Mouse (Mus musculus) heart, embryonic 16.5 days (tissue): ENCODE data around the gene Mpst. TPM values are rescaled to one million over a fixed set of nuclear protein-coding genes. Genes with fewer than 3 reads are reported as not detected.
A peak's percentile ranks its signal among the peaks of the same experiment; 100 is the strongest.

ENCODE experiments used
- ATAC-seq: fragments of 200-750 bp; cut with Nextera tagmentation; replicated peaks from 2 replicates; pipeline ENCODE4 v1.8.0; 2017; ENCODE audit warnings: moderate number of reproducible peaks; ENCODE audit not compliant: insufficient read depth, low FRiP score; ENCODE audit errors: extremely low read depth
- H3K27ac ChIP-seq: fragments of 300-500 bp; sonication (generic); 2 replicates; pipeline ENCODE4 v1.5.1; 2014; ENCODE audit warnings: mild to moderate bottlenecking, low read length, control low read depth, moderate library complexity
- H3K27me3 ChIP-seq: fragments of 300-500 bp; sonication (generic); 2 replicates; pipeline ENCODE4 v1.6.1; 2014; ENCODE audit warnings: low read length, mixed read lengths; ENCODE audit not compliant: control insufficient read depth, insufficient read depth
- H3K36me3 ChIP-seq: fragments of 300-500 bp; sonication (generic); 2 replicates; pipeline ENCODE4 v1.6.1; 2014; ENCODE audit not compliant: control insufficient read depth, insufficient read depth
- H3K4me1 ChIP-seq: fragments of 300-500 bp; sonication (generic); 2 replicates; pipeline ENCODE4 v1.6.1; 2014; ENCODE audit warnings: low read length, mixed read lengths; ENCODE audit not compliant: control insufficient read depth, insufficient read depth
- H3K4me2 ChIP-seq: fragments of 300-500 bp; sonication (generic); 2 replicates; pipeline ENCODE4 v1.6.1; 2014; ENCODE audit warnings: low read depth, mild to moderate bottlenecking, control low read depth, low read length
- H3K4me3 ChIP-seq: fragments of 300-500 bp; sonication (generic); 2 replicates; pipeline ENCODE4 v1.5.1; 2014; ENCODE audit warnings: mild to moderate bottlenecking, control low read depth, low read length
- H3K9ac ChIP-seq: fragments of 300-500 bp; sonication (generic); 2 replicates; pipeline ENCODE4 v1.6.1; 2014; ENCODE audit warnings: low read length, control low read depth
- H3K9me3 ChIP-seq: fragments of 300-500 bp; sonication (generic); replicated peaks from 2 replicates; pipeline ENCODE4 v1.6.1; 2016; ENCODE audit warnings: low read length; ENCODE audit not compliant: control insufficient read depth
- WGBS: fragments of 180-500 bp; shearing (Covaris S2); extraction: QIAGEN DNeasy Blood & Tissue Kit; methylation state at CpG from one replicate; pipeline ENCODE4 v1.1.7; 2014; 5-methylcytosine and 5-hydroxymethylcytosine counted together
- polyA plus RNA-seq: library from polyadenylated mRNA; unstranded; fragments of >200 nt; fragmentation: Nextera tagmentation; extraction: Ambion mirVana; gene quantifications from 2 replicates; pipeline ENCODE4 v1.2.1, GENCODE M21; 2015

Gene Mpst
- polyA plus RNA-seq, 1 experiment from 2014 or later: 2.1 TPM

DNA sequence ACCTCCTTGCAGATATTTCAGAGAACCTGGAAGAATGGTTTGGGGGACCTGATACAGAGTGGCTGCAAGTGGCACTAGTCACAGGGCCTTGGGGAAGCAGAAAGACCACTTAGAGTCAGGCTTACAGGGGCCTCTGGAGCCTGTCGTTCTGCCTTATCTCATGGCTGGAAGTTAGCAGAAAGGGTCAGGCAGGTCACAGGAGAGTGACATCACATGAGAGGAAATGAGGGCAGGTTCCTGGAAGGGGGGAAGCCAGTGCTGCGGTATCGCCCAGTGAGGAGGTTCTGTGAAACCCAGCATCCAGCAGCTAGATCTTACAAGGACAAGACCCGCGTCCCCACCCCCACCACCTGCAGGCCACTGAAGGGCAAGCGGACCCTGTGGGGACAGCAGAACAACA is 42.9 kb downstream of the Mpst start:
- 32% methylated on average over 6 of the region's 6 CpGs for WGBS
- H3K4me3 ChIP-seq: no peak overlapping the region

DNA sequence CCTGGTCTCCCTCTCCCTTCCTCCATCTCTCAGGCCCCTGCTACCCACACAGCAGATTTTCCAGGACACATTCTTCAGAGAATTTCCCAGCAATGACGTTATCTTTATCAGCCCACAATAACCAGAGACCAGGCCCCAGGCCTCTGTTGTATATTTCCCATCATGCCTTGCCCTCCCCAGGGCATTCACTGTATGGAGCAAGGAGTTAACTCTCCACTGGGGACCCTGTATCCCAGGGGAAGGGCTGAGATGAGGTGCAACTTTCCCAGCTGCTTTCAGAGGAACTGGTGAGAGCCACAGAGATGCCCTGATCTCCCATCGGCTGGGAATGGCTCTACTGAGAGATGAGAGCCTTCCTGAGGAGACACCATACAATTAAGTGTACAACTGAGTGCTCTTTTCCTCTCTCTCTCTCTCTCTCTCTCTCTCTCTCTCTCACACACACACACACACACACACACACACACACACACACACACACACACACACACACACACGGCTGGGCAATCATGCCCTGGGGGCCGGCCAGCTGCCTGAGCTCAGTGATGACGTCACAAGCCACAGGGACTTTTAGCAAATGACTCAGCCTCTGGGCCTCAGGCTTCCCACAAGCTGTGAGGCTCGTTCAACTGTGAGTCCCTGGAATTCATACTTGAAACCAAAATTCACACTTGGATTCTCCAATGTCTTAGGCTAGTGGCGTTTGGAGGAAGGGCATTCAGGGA is 43.6 kb downstream of the Mpst start:
- Histone ChIP-seq H3K4me3 (no peak overlapping the region), H3K27ac (peak overlapping the region; percentile 64), H3K9me3 (no peaks in the 10 kb centered on the region), H3K9ac (no peak overlapping the region), H3K4me1 (peaks cover 21% of the 10 kb centered on the region), H3K27me3 (no peaks in the 10 kb centered on the region), H3K36me3 (no peaks in the 10 kb centered on the region), H3K4me2 (no peak overlapping the region)
- WGBS: 23% methylated on average over 7 of the region's 7 CpGs
- no peak for ATAC-seq

More for the DNA sequence above, 42.9 kb downstream of the Mpst start:
- H3K4me2 ChIP-seq: no peak overlapping the region
- peak; percentile 23; the same call in 1 of the 2 replicates for ATAC-seq
- no peaks in the 10 kb centered on the region for H3K9me3 ChIP-seq
- no peaks in the 10 kb centered on the region for H3K27me3 ChIP-seq
- peak overlapping the region; percentile 64 for H3K27ac ChIP-seq
- peaks cover 21% of the 10 kb centered on the region for H3K4me1 ChIP-seq
- peak overlapping the region; percentile 56 for H3K9ac ChIP-seq
- no peaks in the 10 kb centered on the region for H3K36me3 ChIP-seq

DNA sequence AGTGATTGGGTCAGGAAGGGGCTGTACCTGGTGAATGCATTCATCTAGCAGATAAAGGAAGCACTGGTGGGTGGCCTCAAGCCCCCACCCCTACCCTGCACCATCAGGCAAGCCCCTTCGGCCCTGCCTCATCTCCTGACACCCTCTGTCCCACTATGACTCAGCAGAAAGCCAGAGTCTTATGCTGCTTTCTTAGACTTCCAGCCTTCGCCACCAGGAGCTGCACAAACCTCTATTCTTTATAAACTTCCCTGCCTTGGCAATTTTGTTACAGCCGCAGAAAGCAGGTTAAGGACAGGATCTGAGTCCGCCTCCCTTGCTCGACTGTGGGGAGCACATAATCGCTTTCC is 44.2 kb downstream of the Mpst start:
- no peak overlapping the region for H3K4me3 ChIP-seq
- H3K27ac ChIP-seq: peak overlapping the region; percentile 64
- ATAC-seq: no peak
- peaks cover 21% of the 10 kb centered on the region for H3K4me1 ChIP-seq
- WGBS: 86% methylated on average over 6 of the region's 6 CpGs
- no peaks in the 10 kb centered on the region for H3K9me3 ChIP-seq
- H3K27me3 ChIP-seq: no peaks in the 10 kb centered on the region
- no peak overlapping the region for H3K4me2 ChIP-seq
- H3K9ac ChIP-seq: no peak overlapping the region
- no peaks in the 10 kb centered on the region for H3K36me3 ChIP-seq

DNA sequence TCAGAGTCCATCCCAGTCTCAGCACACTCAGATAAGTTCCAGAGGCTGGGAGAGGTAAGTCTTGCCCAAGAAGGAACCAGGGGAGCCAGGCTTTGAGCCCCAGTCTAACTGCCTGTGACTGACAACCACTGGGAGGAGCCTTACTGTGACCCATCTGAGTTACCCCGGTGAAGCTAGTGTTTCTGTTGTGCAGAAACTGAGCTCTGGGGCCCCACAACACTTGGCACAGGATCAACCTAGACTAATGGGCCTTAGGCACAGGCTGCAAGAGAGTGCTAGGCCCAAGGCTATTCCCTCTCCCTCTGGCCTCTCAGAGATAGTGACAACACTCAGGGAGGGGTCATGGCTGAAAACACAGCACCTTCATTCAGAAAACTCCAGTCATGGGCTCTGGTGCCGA is 45.0 kb downstream of the Mpst start:
- WGBS: 49% methylated on average over 2 of the region's 2 CpGs
- ATAC-seq: no peak
- H3K4me2 ChIP-seq: no peak overlapping the region
- no peak overlapping the region for H3K9ac ChIP-seq
- H3K27me3 ChIP-seq: no peaks in the 10 kb centered on the region
- no peaks in the 10 kb centered on the region for H3K9me3 ChIP-seq
- peaks cover 21% of the 10 kb centered on the region for H3K4me1 ChIP-seq
- no peak overlapping the region for H3K4me3 ChIP-seq
- no peaks in the 10 kb centered on the region for H3K36me3 ChIP-seq
- no peak overlapping the region for H3K27ac ChIP-seq

DNA sequence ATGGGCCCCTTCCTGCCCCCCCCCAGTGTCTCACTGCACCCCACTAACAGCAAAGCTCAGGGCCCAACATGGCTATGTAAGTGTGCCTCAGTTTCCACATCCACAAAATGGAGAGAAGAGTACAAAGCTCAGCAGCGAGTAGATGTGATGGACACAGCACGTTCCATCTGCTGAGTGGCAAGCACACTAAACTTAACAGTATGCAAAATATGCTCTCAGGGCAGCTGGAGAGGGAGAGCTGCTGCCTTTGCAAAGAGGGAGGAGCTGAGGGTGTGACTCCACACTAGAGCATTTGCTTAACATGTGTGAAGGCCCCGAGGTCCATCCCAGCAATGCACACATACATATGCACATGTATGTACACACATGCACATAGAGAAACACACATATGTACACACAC is 46.7 kb downstream of the Mpst start:
- H3K9ac ChIP-seq: no peak overlapping the region
- no peak overlapping the region for H3K4me3 ChIP-seq
- no peaks in the 10 kb centered on the region for H3K27me3 ChIP-seq
- no peak for ATAC-seq
- H3K9me3 ChIP-seq: no peaks in the 10 kb centered on the region
- 64% methylated on average over 3 of the region's 3 CpGs for WGBS
- H3K4me1 ChIP-seq: peaks cover 19% of the 10 kb centered on the region
- no peaks in the 10 kb centered on the region for H3K36me3 ChIP-seq
- H3K4me2 ChIP-seq: no peak overlapping the region
- no peak overlapping the region for H3K27ac ChIP-seq

DNA sequence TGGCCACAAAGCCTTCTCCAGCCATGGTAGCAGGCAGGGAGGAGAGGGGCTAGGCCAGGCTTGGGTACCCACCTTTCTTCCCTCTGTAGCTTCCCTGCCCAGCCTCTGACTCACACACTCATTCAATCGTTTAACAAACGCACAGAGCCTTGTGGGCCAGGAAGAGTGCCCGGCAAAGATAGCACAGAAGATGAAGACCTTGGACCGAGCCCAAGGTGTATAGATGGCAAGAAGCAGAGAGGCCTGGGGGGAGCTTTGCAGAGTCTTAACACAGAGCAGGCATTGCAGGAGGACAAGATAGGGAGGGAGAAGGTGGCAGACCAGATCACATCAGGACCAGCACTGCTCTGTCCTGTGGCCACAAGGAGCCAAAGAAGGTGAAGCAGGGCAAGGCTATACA is 49.0 kb downstream of the Mpst start:
- no peak overlapping the region for H3K4me2 ChIP-seq
- H3K27ac ChIP-seq: no peak overlapping the region
- no peaks in the 10 kb centered on the region for H3K27me3 ChIP-seq
- no peak for ATAC-seq
- WGBS: 49% methylated on average over 4 of the region's 4 CpGs
- H3K4me3 ChIP-seq: no peak overlapping the region
- no peaks in the 10 kb centered on the region for H3K9me3 ChIP-seq
- peaks cover 4% of the 10 kb centered on the region; the same call in 1 of the 2 replicates for H3K4me1 ChIP-seq
- H3K36me3 ChIP-seq: no peaks in the 10 kb centered on the region
- no peak overlapping the region for H3K9ac ChIP-seq

DNA sequence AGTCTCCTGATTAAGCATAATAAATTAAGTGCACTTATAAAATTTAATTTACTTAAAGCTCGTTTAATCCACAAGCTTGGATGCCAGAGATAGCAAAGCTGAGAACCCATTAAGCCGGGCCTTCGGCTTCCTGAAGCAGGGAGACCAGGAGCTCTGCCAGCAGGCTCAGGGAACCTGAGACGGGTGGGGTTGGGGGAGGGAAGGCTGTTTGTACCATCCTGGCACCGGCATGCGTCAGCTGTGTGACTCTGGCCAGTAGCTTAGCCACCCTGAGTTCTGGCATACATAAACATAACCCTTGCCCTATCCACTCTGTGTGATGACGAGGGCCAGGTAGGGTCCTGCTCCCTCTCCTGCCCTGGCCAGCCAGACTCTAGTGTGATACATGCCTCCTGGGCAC is 49.8 kb downstream of the Mpst start:
- Histone ChIP-seq H3K27ac (no peak overlapping the region), H3K36me3 (no peaks in the 10 kb centered on the region), H3K4me3 (no peak overlapping the region), H3K27me3 (no peaks in the 10 kb centered on the region; the same call in 1 of the 2 replicates), H3K4me1 (no peaks in the 10 kb centered on the region), H3K4me2 (no peak overlapping the region), H3K9ac (no peak overlapping the region), H3K9me3 (no peaks in the 10 kb centered on the region)
- WGBS: 55% methylated on average over 7 of the region's 7 CpGs
- ATAC-seq: no peak

DNA sequence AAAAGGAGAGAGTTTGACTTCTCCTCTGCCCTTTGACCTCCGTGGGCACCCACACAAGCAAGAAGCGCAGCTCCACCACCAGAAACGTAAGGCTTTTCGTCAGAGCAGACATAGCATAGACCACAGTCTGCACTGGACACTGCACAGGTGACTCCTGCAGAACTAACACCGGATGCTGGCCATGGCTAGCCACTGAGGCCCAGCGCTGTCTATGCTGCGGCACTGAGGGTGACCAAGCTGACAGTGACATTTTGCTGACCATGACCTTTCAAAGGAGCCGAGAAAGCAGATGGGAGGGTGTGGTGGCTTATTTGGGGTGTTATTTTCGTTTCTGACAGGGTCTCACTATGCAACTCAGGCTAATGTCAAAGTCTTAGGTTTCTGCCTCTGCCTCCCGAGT is 51.0 kb downstream of the Mpst start:
- no peak overlapping the region for H3K9ac ChIP-seq
- H3K9me3 ChIP-seq: no peaks in the 10 kb centered on the region
- no peaks in the 10 kb centered on the region for H3K36me3 ChIP-seq
- no peak overlapping the region for H3K4me3 ChIP-seq
- no peak overlapping the region for H3K4me2 ChIP-seq
- 74% methylated on average over 10 of the region's 10 CpGs for WGBS
- no peaks in the 10 kb centered on the region for H3K4me1 ChIP-seq
- no peak overlapping the region for H3K27ac ChIP-seq
- no peaks in the 10 kb centered on the region; the same call in 1 of the 2 replicates for H3K27me3 ChIP-seq
- no peak for ATAC-seq

DNA sequence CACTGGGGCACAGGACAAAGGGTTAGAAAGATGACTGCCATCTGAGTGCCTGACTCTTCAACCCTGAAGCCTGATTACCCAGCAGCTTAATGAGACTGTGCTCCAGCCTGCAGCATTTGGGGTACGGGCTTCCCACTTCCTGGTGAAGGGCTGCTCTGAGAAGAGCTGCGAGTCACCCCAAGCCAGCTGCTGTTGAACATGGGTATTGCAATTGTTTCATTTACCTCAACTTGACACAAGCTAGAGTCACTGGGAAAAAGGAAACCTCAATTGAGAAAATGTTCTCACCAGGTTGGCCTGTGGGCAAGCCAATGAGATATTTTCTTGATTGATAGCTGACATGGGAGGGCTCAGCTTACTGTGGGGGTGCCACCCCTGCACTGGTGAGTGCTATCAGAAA is 56.8 kb downstream of the Mpst start:
- H3K9ac ChIP-seq: no peak overlapping the region
- H3K4me1 ChIP-seq: peaks cover 3% of the 10 kb centered on the region
- no peak overlapping the region for H3K4me3 ChIP-seq
- ATAC-seq: no peak
- WGBS: 40% methylated on average over 2 of the region's 2 CpGs
- H3K9me3 ChIP-seq: no peaks in the 10 kb centered on the region
- no peak overlapping the region for H3K4me2 ChIP-seq
- H3K27ac ChIP-seq: no peak overlapping the region
- no peaks in the 10 kb centered on the region for H3K36me3 ChIP-seq
- H3K27me3 ChIP-seq: peaks cover 2% of the 10 kb centered on the region; the same call in 1 of the 2 replicates
